8 mouse cellular contexts compared by ENCODE assay signal in the genomic region with DNA sequence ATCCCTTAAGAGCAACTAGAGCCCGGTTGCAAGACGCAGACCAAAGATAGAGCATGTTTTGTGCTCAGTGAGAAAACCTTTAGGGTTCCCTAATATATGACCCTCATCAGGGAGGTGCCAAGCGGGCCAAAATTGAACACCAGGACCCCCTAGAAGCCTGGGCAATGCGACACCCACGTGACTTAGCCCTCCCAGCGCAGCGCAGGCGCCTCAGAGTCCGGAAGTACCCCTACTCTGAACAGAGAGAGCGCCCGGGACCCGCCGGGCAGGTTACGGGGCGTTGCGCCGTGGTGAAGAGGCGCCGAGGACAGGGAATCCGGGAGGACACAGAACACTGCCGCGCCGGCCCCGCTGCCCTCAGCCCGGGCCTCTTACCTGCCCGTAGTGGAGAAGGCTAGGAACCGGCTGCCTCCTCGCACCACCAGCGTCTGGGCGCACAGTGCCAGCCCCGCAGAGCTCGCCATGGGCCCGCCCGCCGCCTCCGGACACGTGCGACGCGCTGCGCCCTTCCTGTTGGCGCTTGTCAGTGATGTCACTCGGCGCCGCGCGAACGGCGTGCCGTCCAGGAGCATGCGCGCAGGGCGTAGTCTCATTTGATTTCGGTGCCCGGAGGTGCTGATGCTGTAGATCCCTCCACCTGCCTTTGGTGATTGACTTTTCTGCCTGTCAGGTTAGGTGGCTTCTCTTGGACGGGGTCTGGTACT. TPM values are rescaled to one million over a fixed set of nuclear protein-coding genes. Genes with fewer than 3 reads are reported as not detected.
A peak's percentile ranks its signal among the peaks of the same experiment; 100 is the strongest.
DNase-seq lines count a peak whose midpoint lies in the region; ATAC-seq lines count a peak whose summit lies in the region.

No protein-coding gene starts in this region.

- H3K4me2 ChIP-seq in hindbrain, embryonic 11.5 days (replicated peaks; ENCODE audit: low read depth, low read length): peak overlapping the region; percentile 58

- peaks cover 5% of the 10 kb centered on the region; the same call in 1 of the 2 replicates for H3K36me3 ChIP-seq in hindbrain, embryonic 11.5 days (ENCODE audit: control insufficient read depth, insufficient read depth, low read length)

- peak; percentile 95 for ATAC-seq in frontal cortex, adult (ENCODE audit: low TSS enrichment)
- peak; percentile 94 for ATAC-seq in hindbrain, embryonic 11.5 days (ENCODE audit: low FRiP score)

- no peaks in the 10 kb centered on the region; the same call in 1 of the 2 replicates for H3K4me1 ChIP-seq in hindbrain, embryonic 11.5 days (replicated peaks; ENCODE audit: control insufficient read depth, insufficient read depth, low read length)

- H3K9me3 ChIP-seq in hindbrain, embryonic 11.5 days (ENCODE audit: control insufficient read depth, low read length): no peaks in the 10 kb centered on the region

- H3K9ac ChIP-seq in hindbrain, embryonic 11.5 days (ENCODE audit: low read depth, low read length): peak overlapping the region; percentile 50

- peak overlapping the region; percentile 38; the same call in 1 of the 2 replicates for H3K27ac ChIP-seq in hindbrain, embryonic 11.5 days (ENCODE audit: low read depth, low read length)

- H3K27me3 ChIP-seq in hindbrain, embryonic 11.5 days (ENCODE audit: control insufficient read depth, insufficient read depth, low read length): no peaks in the 10 kb centered on the region

- DNase-seq in MEL-GATA-1-ER (ENCODE audit: extremely low read depth, low read depth): peak; percentile 78
- peak; percentile 83 for DNase-seq in cerebellum, adult 8-10 months
- DNase-seq in hindbrain, embryonic 11.5 days (ENCODE audit: low spot score): peak; percentile 94
- DNase-seq in layer of hippocampus, postnatal 10 days (ENCODE audit: low spot score in 2 of 2): peak; percentile 86 to 90
- peak; percentile 89 for DNase-seq in lung, postnatal 10 days
- peak; percentile 86 for DNase-seq in ovary, postnatal 36 days (ENCODE audit: low spot score)
- peak; percentile 88 for DNase-seq in thymus, postnatal 25 days

- WGBS in hindbrain, embryonic 11.5 days: under 1% methylated on average over 56 of the region's 56 CpGs

- H3K4me3 ChIP-seq in hindbrain, embryonic 11.5 days (ENCODE audit: low read depth, low read length): peak overlapping the region; percentile 57

RNA-seq across cellular contexts. Expression of a gene that starts 7.8 kb away (rescaled TPM):
- 33.4 and 34.0 TPM in 2 replicates for polyA plus RNA-seq in hindbrain, embryonic 11.5 days (2014; fragmentation: Nextera tagmentation; extraction: Ambion mirVana)
- total RNA-seq in layer of hippocampus, postnatal 10 days (2021): 10 to 100 TPM; 26.3 to 28.8 TPM

RNA-seq across cellular contexts. Expression of a gene that starts 8.0 kb away (rescaled TPM):
- polyA plus RNA-seq in hindbrain, embryonic 11.5 days (2014; fragmentation: Nextera tagmentation; extraction: Ambion mirVana): 253 TPM in 2 replicates
- 100 to 1,000 TPM; 294 to 312 TPM for total RNA-seq in layer of hippocampus, postnatal 10 days (2021)

RNA-seq across cellular contexts. Expression of a gene that starts 52.6 kb away (rescaled TPM):
- polyA plus RNA-seq in hindbrain, embryonic 11.5 days (2014; fragmentation: Nextera tagmentation; extraction: Ambion mirVana): 29.0 and 36.1 TPM in 2 replicates
- total RNA-seq in layer of hippocampus, postnatal 10 days (2021): 10 to 100 TPM; 16.4 to 17.5 TPM

Comparison
In these comparisons a context has a peak if more than half of its experiments do, and no peak if none do; other contexts are left out.
1. Peak in every context shown above with its lines: DNase-seq, ATAC-seq, H3K4me3 ChIP-seq and H3K27ac ChIP-seq.